Mouse (Mus musculus) urinary bladder, postnatal 10 days (tissue): ENCODE measurements around the gene Prelp.

Experiments
- DNase-seq: peaks from one replicate; pipeline ENCODE4 v3.0.0; 2022; ENCODE audit warnings: low spot score

The Prelp gene

GRCm38 (mm10) chr1:133899043-133899542 is 22.1 kb downstream of the Prelp start:
- DNase-seq: no peak

- DNase-seq: no peak
Observed at GRCm38 (mm10) chr1:133897293-133897692, 23.9 kb downstream of the Prelp start.

DNA sequence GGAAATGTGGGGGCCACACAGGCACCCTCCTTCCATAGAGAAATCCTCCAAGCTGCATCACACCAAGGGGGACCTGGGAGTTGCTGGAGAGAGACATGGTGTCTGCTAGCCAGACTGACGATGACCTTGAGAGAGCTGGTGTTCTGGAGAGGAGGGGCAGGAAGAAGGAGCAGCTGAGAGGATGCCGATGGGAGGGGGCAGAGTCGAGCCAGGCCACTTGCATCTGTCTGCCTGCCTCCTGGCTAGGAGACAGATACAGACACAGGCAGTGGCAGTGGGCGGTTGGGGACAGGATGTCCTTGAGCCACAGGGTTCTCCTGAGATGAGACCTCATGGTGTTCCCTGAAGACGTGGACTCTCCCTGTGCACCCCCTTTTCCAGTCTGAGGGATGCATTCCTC is 29.7 kb downstream of the Prelp start:
- DNase-seq: no peak

DNA sequence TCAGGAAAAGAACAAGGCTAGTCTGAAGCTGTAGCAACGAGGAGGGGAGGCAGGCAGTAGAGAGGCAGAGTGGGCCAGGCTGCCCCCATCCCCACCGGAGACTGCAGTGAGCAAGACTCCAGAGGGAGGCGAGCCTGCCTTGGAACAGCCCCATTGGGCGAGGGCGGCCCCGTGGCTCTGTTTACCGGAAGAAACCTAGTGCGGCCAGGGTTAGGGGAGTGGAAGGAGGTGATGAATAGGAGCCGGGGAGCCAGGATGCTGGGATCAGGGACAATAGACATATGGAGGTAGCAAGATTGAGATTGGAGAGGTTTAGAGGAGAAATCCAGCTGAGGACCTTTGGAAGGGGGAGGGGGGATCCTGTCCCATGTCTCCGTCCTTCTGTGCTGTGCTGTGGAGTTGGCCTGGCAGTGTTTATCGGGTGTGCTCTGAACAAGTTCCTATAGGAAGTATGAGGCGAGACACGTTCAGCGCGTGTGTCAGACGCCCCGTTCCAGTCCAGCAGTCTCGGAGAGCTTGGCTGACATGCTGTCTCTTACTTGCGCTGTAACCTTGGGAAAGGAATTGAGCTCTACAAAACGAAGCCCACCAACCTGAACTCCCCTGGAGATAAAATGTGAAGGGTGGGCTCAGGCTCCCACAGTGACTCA is 31.1 kb downstream of the Prelp start:
- DNase-seq: no peak

GRCm38 (mm10) chr1:133887538-133888250 is 33.5 kb downstream of the Prelp start:
- no peak for DNase-seq

DNA sequence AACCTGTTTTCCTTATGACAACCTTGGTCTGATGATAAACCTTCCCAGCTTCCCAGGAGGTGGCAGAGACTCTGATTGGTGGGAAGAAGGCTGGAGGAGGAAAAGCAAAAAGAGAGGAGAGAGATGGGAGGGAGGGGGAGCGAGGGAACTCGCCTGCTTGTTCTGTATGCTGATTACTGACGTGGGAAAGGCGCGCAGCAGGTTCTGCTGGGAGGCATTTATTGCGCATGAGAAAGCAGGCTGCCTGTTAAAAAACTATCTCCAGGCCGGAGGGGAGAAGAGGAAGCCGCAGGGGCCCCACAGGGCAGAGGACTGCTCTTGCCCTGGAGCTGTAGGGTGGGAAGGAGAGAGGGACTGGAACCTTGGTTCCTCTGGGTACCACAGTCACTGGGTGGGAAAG is 34.2 kb downstream of the Prelp start:
- no peak for DNase-seq

DNA sequence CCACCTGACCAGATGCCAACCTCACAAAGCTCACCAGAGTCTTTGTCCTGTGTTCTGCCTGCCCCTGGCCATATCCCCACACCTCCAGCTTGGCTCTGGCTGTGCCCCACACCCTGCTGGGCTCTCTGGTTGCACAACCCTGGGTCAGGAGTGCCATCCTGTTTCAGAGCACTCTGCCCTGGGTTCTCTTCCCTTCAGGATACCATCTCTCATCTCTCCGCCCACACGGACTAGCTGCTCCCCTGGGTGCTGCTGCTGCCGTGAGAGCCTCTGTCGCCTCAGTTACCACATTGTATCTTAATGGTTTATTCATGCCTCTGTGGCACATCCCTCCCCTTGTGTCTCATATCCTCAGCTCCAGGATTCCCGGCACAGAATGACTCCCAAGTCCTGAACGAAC is 34.8 kb downstream of the Prelp start:
- DNase-seq: no peak

DNA sequence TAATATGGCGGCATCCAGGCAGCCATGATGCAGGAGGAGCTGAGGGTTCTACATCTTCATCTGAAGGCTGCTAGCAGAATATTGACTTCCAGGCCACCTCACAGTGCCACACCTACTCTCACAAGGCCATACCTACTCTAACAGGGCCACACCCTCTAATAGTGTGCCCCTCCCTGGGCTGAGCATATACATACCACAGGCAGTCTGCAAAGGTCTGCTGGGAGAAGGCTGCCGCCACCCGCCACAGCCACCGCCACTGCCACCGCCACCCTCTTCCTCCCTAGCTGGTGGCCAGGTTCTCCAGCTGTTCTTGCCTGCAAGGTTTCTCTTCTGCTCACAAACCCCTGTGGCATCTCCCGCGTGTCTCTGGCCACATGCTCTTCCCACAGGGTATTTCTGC is 35.4 kb downstream of the Prelp start:
- no peak for DNase-seq

DNA sequence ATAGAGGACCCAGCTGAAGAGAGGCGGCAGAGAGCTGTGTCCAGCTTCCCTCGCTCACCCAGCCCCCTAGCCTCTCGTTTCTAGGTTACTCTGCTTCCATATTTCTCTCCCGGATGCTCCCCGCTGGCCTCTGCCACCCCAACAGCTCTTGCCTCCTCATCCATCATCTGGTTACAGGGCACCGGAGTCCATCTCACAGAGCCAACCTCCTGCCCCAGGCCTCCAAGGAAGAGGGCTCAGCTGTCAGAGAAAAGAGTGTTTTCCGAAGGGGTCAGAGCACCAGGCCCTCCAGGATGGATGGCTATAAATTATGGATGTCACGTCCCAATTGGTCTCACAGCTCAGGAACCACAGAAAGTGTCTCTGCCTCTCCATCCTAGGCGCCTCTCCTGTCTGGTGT is 36.5 kb downstream of the Prelp start:
- DNase-seq: no peak

DNA sequence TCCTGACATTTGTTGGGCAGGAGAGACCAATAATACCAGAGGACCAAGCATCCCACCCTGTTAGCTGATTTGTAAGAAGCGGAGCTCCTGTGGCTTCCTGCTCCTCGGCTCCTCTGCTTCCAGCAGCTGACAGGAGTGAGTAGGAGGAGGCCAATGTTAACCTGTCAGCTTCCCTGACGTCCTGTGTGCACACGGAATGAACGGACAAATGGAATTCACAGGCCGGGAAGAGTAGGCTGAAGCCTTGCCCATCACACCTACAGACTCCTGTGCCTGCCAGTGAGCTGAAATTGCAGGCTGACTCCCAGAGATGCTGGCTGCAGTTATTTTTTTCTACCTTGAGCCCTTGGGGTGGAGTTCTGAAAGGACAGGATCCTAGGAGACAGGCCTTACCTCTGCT is 37.1 kb downstream of the Prelp start:
- no peak for DNase-seq

DNA sequence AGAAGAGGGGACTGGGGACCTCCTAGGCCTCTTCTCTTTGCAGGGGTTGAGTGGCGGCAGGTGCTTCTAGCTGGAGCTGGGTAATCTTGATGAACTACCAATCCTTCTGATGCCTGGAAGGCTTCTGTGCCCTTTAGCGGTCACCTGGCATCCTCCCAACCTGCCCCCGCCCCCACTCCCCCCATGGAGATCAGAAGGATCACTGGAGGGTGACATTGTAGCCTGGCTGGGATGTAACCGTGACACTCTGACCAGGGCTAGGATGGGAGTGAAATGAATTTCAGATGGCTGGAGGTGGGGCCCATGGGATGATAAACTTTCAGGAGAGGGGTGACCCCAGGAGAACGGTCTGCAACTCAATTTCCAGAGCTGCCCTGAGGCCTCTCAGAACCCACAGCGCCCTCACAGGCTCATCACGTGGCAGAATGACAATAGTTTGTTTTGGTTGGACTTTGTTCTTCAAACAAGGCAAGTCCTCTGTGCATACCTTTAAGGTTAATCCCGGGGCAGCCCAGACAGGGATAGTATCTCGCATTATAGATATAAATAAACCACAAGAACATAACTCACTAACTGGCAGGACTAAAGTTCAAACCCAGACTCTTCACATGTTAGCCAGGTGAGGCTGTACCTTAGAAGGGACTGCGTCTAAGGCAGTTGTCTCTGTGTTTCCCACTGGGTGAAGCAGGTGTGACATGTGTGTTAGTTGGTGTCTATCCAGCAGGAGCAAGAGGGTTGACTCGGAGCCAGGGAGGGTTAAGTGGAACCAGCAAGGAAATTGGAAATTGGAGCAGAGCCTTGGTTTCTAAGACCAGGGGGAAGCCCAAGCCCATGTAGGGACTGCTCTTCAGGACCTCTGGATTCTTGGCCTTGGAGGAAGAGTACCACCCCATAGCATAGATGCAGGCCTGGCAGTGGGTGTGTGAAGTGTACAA is 38.7 kb downstream of the Prelp start:
- no peak for DNase-seq

- no peak for DNase-seq
Observed at GRCm38 (mm10) chr1:133881813-133882212, 39.4 kb downstream of the Prelp start.

DNA sequence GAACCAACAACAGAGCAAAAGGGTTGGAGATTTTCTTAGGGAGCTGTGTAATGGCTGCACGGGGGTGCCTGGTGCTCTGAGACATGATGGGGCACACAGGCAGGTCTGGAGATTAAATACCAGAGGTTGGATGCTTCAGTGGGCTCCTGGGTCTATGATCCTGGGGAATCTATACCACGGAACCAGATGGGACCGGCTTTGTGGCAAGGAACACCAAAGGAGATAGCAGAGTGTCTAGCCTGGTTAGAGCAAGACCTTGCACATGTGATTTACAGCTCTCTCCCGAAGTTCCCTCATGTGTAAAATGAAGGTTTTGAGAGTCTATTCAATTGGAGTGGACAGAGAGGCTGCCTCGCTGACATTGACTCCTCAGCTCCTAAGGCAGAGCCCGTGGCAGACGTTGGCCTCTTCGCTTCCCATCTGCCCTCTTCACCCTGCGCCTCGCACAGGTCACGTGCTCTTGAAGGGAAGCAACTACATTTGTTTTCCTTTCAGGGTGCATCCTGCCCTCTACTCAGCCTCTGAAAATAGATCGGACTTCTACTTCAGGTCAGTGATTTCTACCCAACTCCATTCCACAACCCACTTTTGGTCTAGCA is 42.3 kb downstream of the Prelp start:
- no peak for DNase-seq

GRCm38 (mm10) chr1:133876936-133877335 is 44.3 kb downstream of the Prelp start:
- no peak for DNase-seq

DNA sequence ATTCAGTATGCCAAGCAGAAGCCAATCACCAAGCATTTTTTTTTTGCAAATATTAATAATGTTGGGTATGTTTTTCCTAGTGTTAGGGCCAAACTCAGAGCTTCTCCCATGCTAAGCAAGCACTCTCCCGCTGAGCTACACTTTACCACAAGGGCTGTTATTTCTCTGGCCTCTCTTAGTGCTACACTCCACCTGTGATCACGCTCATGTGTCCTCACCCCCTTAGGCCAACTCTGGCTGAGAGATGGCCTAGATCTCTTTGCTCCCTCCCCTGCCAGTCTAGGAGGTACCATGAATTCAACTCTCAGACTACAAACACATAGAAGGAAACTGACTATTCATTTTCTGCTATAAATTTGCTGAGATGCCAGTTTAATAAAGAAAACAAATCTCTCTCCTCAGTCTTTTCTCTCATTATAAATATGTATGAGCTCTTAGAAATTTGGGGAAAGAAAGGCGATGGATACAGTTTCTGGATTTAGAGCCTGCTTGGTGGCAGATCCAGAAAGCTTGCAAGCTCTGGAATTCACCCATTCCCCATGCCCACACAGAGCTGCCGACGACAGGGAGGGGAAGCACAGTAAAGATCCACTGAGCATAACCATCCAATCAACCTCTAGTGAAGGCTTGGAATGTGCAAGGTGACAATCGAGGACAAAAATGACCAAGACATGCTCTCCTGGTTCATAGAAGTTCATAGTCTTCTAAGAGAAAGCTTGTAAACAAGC is 48.0 kb downstream of the Prelp start:
- DNase-seq: no peak

GRCm38 (mm10) chr1:133871241-133871640 is 50.0 kb downstream of the Prelp start:
- no peak for DNase-seq

GRCm38 (mm10) chr1:133869221-133869620 is 52.0 kb downstream of the Prelp start:
- no peak for DNase-seq

GRCm38 (mm10) chr1:133863257-133863997 is 57.8 kb downstream of the Prelp start:
- no peak for DNase-seq

DNA sequence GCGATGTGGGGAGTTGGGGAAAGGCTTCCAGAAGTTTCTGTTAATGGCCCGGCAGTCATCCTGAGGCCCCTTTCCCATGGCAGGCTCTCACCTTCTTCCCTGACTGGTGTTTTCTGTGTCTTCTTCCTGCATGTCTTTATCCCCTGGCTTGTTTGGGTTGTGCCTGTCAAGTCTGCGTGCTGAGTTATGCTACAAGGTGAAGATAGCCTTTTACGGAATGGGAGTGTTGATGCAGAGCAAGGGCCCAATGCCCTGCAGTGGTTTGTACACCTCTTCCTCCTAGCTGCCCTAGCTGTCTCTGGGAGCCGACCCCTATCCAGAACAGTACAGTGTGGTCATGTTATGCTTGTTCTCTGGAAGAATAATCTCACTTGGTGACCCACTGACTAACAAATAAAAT is 60.2 kb downstream of the Prelp start:
- no peak for DNase-seq
